Mouse (Mus musculus): ENCODE data around the gene Suox. TPM values are rescaled to one million over a fixed set of nuclear protein-coding genes. Genes with fewer than 3 reads are reported as not detected.

The Suox gene
- total RNA-seq, 1 experiment from 2014 or later, result 8.0 TPM

DNA sequence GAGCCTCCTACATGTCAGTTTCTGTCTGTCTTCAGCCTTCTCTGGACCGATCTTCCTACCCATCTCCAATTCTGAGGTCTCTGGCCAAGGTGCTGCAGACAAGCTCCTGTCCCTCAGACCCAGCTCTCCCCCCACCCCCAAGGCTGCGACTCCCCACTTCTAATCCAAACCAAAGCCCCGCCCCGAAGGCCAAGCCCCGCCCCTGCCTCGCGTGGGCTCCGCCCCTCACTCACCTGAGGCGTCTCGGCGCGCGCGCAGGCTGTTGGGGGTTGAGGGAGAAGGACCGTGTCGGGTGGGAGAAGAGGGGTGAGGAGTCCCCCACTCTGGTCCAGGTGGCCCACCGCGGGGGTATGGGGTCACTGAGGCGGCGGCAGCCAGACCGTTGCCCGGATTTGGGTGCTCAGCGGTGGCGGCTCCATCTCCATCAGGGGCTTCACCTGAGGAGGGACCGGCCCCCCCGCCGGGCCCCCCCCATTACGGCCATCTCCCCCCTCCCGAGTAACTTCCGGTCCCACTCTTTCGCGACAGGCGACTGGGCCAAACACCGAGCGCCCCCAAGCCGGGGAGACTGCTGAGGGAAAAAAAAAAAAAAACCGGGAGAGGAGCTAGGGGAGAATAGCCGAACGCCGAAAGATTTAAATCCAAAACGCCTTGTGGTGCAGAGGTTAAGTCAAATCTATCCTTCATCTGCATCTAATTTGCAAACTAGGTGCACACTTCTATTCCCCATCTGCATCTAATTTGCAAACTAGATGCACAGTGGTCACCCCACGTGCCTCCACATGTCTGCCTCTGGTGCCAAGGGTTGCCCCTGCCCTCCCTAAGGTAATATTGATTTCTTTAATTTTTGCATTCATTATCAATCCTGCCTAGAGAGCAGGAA lies 4.8 kb downstream of the Suox start:
- ATAC-seq (replicated peaks in 1 of 2; ENCODE audit: insufficient read depth in 1 of 2, low FRiP score in 2 of 2, low TSS enrichment in 1 of 2, low read depth in 1 of 2, poor library complexity in 2 of 2, severe bottlenecking in 2 of 2), result no peak

DNA sequence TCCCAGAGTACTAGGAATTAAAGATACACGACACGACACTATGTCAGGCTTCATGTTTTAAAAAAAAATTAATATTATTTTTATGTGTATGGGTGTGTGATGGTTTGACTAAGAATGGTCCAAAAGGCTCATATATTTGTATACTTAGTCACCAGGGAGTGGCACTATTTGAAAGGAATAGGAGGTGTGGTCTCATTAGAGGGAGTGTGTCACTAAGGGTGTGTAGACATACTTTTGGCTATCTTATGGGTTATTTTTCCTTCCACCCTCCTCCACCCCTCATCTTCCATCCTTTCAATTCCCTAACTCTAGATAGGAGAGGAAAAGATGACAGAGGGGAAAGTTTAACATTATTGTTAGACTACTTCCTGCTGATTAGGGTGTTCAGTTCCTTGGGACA lies 8.1 kb downstream of the Suox start:
- ATAC-seq (replicated peaks in 1 of 2; ENCODE audit: insufficient read depth in 1 of 2, low FRiP score in 2 of 2, low TSS enrichment in 1 of 2, low read depth in 1 of 2, poor library complexity in 2 of 2, severe bottlenecking in 2 of 2), result no peak

DNA sequence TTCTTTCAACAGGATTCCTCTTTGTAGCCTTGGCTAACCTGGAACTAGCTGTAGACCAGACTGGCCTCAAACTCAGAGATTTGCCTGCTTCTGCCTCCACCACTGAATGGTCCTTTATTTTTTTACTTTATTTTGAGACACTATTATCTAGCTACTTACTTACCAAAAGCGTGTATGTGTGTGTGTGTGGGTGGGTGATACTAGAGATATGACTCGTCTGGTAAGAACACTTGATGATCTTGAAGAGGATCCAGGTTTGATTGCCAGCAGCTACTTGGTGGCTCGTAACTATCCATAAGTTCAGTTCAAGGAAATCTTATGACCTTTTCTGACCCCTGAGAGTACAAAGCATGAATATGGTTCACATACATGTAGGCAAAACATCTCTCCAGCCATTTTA lies 8.6 kb downstream of the Suox start:
- ATAC-seq (replicated peaks in 1 of 2; ENCODE audit: insufficient read depth in 1 of 2, low FRiP score in 2 of 2, low TSS enrichment in 1 of 2, low read depth in 1 of 2, poor library complexity in 2 of 2, severe bottlenecking in 2 of 2), result no peak

DNA sequence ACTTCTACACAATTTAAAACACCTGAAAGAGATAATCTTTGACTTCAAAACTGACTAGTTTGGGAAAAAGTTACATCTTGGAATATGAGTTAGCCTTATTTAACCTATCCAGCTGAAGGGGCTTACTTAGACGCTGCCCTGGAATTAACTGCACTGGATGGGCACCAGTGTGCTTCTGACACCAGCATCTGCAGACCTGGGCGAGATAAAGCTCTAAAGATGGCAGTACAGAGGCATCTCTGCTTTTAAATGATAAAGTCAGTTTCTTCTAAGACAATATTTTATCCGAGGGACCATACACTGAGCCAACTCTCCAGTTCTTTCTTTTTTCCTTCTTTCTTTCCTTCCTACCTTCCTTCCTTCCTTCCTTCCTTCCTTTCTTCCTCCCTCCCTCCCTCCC lies 9.1 kb downstream of the Suox start:
- ATAC-seq (replicated peaks in 1 of 2; ENCODE audit: insufficient read depth in 1 of 2, low FRiP score in 2 of 2, low TSS enrichment in 1 of 2, low read depth in 1 of 2, poor library complexity in 2 of 2, severe bottlenecking in 2 of 2), result no peak; a peak in 1 of 4 replicates

DNA sequence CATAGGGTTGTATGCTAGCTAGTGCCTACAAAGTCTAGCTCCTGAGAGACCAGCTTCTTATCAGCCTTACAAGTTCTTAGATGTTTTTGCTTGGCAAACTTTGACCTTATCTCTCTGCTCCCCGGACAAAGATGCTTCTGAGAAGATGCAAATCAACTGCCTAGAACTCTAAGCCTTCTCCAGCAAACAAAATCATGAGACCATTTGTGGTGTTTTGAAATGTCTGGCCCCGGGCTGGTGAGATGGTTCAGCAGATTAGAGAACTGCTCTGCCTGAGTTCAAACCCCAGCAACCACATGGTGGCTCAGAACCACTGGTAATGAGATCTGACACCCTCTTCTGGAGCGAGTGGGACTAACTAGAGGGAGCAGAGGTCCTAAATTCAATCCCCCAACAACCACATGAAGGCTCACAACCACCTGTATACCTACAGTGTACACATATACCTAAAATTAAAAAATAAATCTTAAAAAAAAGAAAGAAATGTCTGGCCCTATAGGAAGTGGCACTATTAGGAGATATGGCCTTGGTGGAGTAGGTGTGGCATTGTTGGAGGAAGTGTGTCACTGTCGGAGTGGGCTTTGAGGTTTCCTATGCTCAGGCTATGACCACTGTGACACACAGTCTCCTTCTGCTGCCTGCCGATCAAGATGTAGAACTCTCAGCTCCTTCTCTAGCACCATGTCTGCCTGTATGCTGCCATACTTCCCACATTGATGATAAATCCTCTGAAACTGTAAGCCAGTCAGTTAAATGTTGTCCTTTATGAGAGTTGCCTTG lies 10.2 kb downstream of the Suox start:
- no peak for ATAC-seq (replicated peaks in 1 of 2; ENCODE audit: insufficient read depth in 1 of 2, low FRiP score in 2 of 2, low TSS enrichment in 1 of 2, low read depth in 1 of 2, poor library complexity in 2 of 2, severe bottlenecking in 2 of 2)

DNA sequence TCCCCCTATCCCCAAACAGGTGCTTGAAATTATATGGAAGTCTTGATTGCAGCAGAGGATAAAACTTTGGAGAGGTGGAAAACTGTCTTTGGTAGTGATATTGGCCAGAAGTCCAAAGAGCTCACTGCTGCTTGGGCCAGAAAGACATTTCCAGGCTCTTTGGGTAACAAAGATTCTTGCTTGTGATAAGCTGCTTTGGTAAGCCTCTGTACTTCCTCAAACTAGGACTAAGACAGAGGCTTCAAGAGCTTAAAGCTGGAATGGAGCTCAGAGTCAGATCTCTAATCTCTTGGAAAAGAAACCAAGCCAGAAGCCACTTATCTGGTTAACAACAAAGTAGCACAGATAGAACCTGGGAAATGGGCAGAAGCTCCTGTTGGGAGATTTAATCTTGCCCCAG lies 11.4 kb downstream of the Suox start:
- ATAC-seq (replicated peaks in 1 of 2; ENCODE audit: insufficient read depth in 1 of 2, low FRiP score in 2 of 2, low TSS enrichment in 1 of 2, low read depth in 1 of 2, poor library complexity in 2 of 2, severe bottlenecking in 2 of 2), result 0 out of 4 replicates have a peak, but pooled peaks of 1 of the 2 experiments have one; percentile 29

DNA sequence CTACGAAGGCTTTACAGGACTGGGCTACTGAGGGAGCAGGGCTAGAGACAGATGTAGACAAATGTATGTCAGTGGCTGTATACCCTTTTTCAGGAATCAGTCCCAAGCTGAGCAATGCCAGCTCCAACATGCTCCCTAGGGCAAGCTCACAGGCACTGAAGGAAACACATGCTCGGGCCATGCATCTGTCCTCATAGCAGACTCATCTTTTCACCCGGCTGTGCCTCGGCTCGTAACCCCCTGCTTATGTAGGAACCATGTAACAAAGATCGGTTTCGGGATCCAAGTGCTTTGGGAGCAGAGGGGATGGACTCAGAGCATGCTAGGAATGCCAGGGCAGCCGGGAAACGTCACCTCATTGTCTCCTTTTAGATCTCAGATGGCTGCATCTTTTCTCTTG lies 14.4 kb downstream of the Suox start:
- no peak for ATAC-seq (replicated peaks in 1 of 2; ENCODE audit: insufficient read depth in 1 of 2, low FRiP score in 2 of 2, low TSS enrichment in 1 of 2, low read depth in 1 of 2, poor library complexity in 2 of 2, severe bottlenecking in 2 of 2)

DNA sequence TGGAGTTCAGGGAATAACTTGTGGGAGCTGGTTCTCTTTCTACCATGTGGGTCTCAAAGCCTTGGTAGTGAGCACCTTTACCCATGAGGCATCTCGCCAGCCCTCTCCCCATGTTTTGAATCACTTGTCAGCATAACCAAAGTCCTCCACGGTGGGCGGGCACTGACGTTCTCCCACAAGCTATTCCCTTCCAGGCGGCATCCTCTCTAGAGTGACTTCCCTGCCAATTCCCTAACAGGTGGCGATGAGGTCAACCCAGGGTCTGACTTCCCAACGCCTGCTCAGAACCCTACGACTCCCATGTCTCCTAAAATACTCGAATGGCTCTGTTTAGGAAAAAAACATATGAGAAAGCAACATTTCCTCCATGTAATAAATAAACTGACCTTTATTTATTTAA lies 16.0 kb downstream of the Suox start:
- no peak for ATAC-seq (replicated peaks in 1 of 2; ENCODE audit: insufficient read depth in 1 of 2, low FRiP score in 2 of 2, low TSS enrichment in 1 of 2, low read depth in 1 of 2, poor library complexity in 2 of 2, severe bottlenecking in 2 of 2)

DNA sequence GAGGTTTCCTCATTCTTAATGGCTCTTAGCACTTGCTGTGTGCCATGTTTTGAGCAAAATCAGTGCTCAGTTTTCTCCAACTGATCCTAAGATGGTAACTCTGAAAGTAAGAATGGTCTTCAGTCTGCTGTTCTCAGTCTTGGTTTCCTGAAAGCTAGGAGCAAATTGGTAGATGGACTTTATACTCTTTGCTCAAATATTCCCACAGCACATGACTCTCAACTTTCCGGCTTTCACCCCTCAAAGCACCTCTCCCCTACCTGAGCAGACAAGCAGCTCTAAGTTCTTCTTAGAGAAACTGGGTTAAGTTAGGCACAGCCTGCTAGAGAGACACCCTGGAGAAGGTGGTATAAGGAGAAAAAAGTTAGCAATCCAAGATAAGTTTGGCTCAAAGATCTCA lies 17.1 kb downstream of the Suox start:
- no peak for ATAC-seq (replicated peaks in 1 of 2; ENCODE audit: insufficient read depth in 1 of 2, low FRiP score in 2 of 2, low TSS enrichment in 1 of 2, low read depth in 1 of 2, poor library complexity in 2 of 2, severe bottlenecking in 2 of 2)

DNA sequence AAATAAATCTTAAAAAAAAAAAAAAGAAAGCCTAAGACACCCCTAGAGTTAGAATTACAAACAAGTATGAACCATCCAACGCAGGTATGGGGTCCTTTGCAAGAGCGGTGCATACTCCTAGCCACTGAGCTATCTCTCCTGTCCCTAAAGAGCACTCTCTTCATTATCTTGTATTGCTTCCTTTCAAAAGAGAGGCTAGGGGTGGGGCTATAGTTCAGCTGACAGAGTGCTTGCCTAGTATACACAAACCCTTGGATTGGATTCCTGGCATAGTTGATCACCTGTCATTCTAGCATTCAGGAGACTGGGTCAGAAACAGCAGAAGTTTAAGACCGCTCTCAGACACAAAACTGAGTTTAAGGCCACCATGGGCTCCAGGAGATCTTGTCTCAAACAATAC lies 18.6 kb downstream of the Suox start:
- ATAC-seq (replicated peaks in 1 of 2; ENCODE audit: insufficient read depth in 1 of 2, low FRiP score in 2 of 2, low TSS enrichment in 1 of 2, low read depth in 1 of 2, poor library complexity in 2 of 2, severe bottlenecking in 2 of 2), result no peak

DNA sequence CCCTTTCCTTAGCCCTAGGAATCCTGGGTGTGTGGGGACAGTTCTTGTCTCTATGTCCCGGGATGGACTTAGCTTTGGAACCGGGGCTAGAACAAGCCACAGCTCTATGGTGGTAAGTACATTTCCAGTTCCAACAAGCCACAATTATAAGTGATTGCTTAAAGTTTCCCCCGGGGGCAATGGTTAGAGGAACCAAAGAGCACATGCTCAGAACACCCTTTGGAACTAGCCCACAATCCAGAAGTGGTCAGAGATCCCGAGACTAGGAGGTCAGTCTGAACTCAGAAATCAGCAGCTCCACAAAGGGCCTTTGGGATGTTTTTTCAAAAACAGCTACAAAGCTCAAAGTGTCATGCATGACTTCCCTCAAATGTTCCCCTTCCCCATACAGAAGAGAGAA lies 20.0 kb downstream of the Suox start:
- ATAC-seq (replicated peaks in 1 of 2; ENCODE audit: insufficient read depth in 1 of 2, low FRiP score in 2 of 2, low TSS enrichment in 1 of 2, low read depth in 1 of 2, poor library complexity in 2 of 2, severe bottlenecking in 2 of 2), result no peak

DNA sequence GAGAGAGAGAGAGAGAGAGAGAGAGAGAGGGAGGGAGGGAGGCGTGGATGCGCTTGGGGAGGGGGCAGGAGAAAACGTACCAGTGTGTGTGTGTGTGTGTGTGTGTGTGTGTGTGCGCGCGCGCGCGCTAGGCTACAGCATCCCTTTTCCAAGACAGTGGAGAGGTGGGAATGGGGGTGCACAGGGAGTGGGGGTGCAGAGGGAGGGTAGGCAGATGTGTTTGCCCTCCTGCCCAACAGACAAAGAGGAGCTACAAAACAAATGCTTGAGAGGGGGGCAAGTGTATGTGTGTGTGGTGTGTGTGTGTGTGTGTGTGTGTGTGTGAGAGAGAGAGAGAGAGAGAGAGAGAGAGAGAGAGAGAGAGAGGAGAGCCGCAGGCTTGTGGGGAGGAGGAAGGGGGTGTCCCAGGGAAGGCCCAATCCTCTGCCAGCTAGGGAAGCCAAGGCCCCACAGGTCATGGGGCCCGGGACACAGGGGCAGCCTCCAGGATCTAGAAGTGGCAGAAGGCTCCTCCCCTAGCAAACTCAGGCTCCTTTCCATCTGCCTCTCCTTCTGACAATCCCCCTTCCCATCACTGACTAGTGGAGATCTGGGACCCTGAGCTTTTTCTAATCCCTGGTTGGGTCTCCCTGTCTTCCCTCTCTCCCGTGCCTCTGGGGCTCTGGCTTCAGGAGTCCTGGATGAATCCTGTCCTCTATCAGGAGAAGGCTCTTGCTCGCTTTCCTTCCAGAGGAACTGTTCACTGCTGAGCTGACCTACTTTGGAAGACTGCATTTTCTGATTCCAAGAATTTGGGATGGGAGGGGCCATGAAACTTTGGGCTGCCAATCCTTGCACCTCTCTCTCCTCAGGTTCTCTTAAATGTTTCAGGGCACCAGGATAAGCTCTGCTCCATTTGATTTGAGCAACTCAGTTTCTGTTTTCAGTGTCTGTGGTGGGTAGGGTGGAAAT lies 27.5 kb downstream of the Suox start:
- peak; percentile 33 to 39; a peak in 1 of 4 replicates for ATAC-seq (replicated peaks in 1 of 2; ENCODE audit: insufficient read depth in 1 of 2, low FRiP score in 2 of 2, low TSS enrichment in 1 of 2, low read depth in 1 of 2, poor library complexity in 2 of 2, severe bottlenecking in 2 of 2)

DNA sequence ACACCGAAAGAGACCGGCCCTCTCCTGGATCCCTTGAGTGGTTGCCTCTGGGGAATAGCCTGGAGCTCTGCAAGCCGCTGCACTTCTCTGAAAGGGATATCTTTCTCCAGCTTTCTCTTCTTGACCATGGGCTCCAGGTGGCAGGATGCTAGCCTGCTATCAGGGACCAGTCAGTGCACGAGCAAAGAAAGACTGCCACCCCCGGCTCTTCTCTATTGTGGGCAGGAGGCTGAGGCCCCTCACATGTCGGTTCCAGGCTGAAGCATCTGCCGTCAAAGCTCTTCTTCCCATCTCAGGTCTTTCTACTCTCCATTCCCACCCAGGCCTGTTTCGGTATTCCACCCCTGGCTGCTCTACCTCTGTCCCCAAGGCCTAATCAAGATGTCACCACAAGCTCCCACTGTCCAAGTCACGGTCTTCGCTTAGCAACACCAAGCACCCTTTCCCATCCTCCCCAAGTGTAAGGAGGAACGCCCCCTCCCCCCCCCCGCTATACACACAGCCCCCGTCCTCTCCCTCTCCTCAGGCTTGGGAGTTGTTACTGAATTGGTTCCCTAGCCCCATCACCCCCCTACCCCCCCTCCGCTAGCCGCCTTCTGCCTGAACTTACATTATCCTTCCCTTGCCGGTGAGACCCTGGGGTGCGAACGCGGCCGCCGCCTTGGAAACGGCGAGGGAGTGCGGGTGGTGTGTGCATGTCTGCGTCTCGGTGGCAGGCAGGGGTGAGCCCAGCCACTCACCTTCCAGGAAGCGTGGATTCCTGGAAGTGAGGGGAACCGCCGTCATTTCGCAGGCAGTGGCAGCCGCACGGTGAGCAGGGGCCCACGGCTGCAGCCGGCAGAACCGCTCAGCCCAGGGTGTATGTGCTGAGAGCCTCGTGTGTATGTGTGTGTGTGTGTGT lies 28.5 kb downstream of the Suox start, which contains the start of gene Ikzf4:
TSS of gene Ikzf4 (minus strand) at position 881 of the 901 bp plus-strand sequence.
- peak; percentile 79 to 84 for ATAC-seq (replicated peaks in 1 of 2; ENCODE audit: insufficient read depth in 1 of 2, low FRiP score in 2 of 2, low TSS enrichment in 1 of 2, low read depth in 1 of 2, poor library complexity in 2 of 2, severe bottlenecking in 2 of 2)

DNA sequence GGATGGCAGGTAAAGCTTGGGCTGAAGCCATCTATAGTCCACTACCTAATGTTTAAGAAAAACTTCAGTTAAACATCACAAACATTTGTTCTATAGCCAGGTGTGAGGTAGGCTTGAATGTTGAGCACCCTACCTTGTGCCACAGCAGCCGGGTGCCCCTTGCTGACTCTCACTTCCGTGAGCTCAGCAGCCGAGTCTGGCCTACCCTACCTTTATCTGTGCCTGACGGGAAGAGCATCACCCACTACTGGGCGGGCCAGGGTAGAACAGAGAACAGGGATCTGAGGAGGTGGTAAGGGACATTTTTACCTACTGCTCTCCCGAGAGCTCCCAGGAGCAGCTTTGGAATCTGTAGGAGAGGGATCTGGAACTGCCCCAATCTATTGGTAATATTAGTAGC lies 31.1 kb downstream of the Suox start:
- ATAC-seq (replicated peaks in 1 of 2; ENCODE audit: insufficient read depth in 1 of 2, low FRiP score in 2 of 2, low TSS enrichment in 1 of 2, low read depth in 1 of 2, poor library complexity in 2 of 2, severe bottlenecking in 2 of 2), result no peak

DNA sequence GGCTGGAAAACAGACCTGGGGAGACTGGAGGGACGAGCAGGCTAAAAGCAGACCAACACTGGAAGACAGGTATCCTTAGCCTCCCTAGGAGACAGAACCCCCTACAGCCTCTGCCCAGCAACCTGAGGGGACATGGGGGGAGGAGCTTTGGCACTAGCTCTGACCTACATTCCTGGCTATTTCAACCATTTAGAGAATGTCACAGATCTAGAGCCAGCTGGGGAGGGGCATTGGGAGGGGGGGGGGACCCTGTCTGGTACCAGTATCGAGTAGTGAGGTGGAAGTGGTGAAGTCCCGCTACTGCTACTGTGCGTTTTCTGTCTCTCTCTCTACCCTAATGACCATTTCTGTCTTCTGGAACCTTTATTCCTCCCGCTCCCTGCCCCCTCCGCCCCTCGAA lies 32.0 kb downstream of the Suox start:
- ATAC-seq (replicated peaks in 1 of 2; ENCODE audit: insufficient read depth in 1 of 2, low FRiP score in 2 of 2, low TSS enrichment in 1 of 2, low read depth in 1 of 2, poor library complexity in 2 of 2, severe bottlenecking in 2 of 2), result no peak

DNA sequence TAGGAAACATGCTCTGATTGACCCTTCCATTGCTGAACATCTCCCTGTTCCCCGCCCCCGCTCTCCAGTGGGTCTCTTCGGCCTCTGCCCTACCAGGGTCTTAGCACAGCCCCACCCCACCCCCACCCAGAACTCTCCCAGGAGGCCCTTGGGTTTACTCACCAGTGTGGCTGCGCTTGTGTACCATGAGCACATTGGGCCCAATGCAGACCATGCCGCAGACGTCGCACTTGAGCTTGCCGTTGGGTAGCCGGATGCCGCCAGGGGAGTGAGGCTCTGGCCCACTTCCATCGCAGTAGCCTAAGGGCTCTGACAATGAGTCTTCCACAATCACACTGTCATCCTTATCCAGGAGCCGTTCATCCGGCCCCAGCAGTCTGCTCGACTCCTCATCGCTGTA lies 33.0 kb downstream of the Suox start:
- ATAC-seq (replicated peaks in 1 of 2; ENCODE audit: insufficient read depth in 1 of 2, low FRiP score in 2 of 2, low TSS enrichment in 1 of 2, low read depth in 1 of 2, poor library complexity in 2 of 2, severe bottlenecking in 2 of 2), result no peak

DNA sequence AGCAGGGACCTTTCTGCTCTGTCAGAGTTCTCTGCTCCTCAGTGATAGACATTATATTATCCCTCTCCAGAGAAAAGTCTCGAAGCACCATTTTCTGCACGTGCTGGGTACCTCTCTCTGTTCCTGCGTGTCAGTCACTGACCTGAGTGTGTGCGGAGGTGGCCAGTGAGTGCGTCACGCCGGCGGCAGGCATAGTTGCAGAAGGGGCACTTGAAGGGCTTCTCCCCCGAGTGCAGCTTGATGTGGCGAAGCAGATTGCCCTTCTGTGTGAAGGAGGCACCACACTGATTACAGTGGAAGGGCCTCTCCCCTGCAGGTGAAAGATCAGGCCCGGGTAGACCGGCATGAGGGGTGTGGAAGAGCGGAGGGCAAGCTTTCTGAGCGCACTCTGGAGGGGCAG lies 33.9 kb downstream of the Suox start:
- ATAC-seq (replicated peaks in 1 of 2; ENCODE audit: insufficient read depth in 1 of 2, low FRiP score in 2 of 2, low TSS enrichment in 1 of 2, low read depth in 1 of 2, poor library complexity in 2 of 2, severe bottlenecking in 2 of 2), result no peak
